Mouse (Mus musculus) kidney, adult 11 months (tissue): ENCODE results near the gene Zmynd10.
A peak's percentile ranks its signal among the peaks of the same experiment; 100 is the strongest.

Source experiments
- DNase-seq: peaks from one replicate; pipeline ENCODE4 v3.0.0; 2022

Zmynd10 gene

DNA sequence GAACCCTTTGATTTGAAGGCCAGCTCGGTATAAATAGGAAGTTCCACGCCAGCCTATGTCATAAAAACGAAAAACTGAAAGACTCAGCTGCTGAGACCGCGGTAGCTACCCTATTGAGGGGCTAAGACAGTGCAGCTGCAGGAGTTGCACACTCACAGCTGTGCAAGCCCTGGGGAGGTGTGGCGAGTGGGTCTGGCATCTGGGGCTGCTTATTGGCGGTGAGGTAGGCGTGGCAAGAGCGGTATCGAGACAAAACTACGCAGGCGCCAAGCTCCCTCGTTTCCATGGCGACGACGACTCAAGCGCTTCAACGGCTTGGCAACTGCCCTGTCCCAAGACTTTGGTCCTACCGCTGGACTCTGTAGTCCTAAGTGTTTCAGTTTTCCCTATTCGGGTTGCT lies at the start of gene Zmynd10:
TSS of gene Zmynd10 (plus strand) at position 273 of the 400 bp plus-strand sequence.
- DNase-seq, result peak; percentile 97

DNA sequence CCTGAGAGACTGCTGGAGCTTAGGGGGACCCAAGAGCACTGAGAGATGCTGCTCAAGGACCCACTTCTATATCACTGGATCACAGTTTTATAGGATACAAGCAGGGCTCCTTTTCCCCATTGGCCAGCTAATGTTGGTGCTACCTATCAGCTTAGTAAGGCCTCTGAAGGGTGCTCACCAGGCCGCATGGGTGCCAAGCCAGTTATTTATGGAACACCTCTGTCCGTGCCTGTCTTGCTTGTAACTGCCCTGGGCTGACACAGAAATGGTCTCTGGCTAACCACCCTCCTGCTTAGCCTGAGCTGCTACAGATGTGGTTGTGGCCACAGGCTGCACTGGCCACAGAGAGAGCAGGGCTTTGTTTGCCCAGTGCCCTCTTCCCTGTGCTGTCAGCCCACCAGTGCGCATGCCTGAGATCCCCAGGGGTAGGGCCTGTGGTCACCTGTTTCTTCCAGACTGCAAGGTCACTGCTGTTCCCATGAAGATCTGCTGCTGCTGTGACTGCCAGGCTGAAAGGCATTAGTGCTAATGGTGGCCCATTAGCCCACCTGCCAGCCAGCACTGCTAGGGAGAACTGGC lies 46.3 kb upstream of the Zmynd10 start:
- no peak for DNase-seq

DNA sequence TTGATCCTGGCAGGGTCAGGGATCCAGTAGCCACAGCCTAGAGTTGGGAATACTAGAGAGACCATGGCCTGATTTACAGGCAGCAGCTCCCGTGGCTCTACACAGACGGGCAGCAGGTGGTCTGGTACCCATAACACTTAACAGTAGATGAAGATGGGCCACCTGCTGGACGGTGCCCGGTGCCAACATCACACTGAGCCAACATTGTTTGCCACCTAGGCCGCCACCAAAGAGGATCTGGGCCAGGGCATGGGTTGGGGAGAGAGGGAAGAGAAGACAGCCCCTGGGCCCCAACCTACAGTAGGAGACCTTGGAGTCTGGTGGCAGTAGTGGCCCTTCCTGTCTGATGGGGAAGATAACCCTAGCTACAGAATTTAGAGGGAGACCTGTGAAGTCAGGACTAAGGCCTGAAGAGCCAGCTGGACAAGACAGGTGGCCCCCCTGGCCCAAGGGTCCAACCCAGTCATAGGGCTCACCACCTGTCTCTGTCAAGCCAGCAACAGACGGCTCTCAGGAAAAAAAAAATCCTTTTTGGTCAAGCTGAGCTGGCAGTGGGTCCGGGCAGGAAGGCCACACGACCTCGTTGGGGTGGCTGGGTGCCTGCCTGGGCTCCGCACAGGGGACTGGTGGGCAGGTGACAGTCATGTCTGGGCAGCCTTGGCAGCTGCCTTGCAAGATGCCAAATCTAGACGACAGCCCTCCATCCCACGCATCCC lies 44.8 kb upstream of the Zmynd10 start:
- no peak for DNase-seq

DNA sequence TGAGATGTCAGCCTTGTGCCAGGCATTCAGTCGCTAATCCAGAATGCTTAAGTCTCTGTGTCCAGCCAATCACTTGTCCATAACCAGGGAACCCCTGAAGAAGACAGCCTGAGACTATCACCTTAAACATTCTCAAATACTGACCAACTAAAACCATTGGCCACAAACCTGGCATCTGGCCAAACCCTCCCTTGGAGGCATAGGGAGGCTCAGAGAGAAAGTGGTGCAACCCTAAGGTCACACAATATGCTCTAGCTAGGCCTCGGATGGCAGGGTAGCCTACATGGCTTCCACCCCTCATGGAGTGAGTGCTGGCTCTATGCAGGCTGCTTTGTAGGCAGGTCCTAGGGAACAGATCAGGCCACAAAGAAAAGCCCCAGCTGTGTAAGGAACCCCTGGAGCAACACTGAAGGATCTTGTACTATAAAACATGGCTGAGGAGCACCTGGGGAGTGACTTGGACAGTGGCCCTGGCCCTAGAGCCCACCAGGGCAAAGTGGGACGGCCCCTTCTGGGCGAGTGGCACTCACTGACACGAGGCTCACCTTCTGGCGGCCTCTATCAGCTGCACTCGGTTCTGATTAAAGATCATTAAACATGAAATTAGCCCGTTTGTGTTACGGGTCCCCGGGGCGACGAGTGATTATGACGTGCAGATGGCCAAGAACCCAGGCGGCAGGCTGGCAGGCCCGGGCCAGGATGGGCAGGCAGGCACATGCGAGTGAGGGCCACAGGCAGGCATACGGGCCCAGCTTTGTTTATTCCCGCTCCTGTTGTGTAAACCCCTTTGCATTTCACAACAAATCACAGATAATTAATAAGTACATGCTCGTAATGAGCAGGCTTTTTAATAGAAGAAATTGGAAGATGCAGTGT lies 42.2 kb upstream of the Zmynd10 start:
- no peak for DNase-seq

DNA sequence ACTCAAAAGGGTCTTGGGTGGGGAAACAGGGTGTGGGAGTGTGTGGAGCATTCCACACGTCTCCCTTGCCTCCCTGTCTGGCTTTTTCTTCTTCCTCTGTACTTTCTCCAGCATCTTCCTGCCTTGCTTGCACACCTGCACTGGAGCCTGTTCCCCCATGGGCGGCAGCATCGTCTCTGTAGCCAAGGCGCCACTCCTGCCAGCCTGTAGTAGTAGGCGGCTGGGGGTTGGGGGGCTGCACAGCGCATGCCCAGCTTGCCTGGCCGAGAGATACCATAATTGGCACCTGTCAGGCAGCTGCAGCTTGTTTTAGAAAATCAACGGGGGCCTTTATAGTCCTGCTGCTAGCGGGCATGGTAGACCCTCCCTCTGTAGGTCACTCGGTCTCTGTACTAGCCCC lies 38.8 kb upstream of the Zmynd10 start:
- DNase-seq, result no peak

DNA sequence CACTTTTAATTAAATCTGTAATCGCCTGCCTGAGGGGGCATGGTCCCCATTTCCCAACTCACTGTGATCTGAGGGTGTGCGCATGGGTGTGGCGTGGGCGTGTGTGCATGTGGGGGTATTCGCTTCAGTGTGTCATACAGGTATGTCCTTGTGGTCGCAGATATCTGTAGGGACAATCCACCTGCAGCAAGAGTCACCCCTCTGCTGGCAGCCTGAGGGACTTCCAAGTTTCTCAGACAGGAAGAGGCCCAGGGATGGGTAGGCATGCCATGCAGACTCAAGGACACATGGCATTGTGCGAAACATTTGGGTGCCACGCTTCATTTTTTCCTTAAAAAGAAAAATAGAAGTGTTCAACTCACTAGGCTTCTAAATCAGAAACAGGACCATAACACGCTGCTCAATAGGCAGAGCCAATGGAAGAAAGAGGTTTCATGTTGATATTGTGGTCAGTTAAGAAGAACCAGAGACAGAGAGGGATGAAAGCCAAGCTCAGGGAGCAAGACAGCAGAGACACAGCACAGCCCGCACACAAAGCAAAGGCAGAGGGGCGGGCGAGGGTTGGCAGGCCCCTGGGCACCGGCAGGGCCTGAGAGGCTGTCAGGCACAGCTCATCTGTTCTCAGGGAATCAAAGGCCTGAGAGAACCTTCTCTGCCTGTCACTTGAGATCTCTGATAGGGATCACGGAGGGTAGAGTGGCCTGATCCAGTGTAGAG lies 36.6 kb upstream of the Zmynd10 start:
- no peak for DNase-seq

GRCm38 (mm10) chr9:107511436-107511835 lies 35.7 kb upstream of the Zmynd10 start:
- DNase-seq, result no peak

DNA sequence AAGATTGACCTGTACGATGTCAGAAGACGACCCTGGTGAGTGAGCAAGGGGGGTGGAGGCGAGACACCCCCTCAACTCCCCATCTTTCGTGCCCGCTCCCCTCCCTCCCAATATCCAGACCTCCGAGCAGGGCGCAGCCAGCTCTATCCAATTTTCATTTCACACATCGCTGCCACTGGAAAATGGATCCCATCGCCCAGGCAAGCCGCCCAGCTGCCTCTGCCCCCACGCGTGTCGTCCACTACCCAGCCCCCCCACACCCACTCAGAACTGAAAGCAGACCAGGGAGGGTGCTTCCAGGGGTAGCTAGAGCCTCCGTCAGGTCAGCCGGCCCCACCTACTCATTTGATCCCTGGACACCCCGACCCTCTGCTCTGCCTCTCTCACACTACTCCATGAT lies 34.8 kb upstream of the Zmynd10 start:
- no peak for DNase-seq

GRCm38 (mm10) chr9:107514303-107514955 lies 32.7 kb upstream of the Zmynd10 start:
- DNase-seq, result peak; percentile 58

DNA sequence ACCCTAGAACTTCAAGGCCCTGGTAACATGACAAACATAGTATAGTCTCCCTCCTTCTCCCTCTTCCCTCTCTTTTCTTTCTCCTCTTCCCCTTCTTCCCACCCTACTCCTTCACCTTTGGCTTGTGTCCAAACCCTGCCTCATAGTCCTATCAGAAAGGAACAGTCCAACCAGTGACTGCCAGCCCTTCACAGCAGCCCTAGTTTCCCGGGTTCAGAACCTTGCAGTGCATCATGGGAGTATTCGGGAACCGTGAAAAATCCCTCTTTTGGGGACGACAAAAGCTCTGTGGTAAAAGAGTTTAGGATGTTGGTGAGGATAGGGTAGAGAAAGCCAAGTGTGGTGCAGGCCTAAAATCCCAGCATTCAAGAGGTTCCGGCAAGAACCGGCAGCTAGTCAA lies 26.8 kb upstream of the Zmynd10 start:
- DNase-seq, result no peak

DNA sequence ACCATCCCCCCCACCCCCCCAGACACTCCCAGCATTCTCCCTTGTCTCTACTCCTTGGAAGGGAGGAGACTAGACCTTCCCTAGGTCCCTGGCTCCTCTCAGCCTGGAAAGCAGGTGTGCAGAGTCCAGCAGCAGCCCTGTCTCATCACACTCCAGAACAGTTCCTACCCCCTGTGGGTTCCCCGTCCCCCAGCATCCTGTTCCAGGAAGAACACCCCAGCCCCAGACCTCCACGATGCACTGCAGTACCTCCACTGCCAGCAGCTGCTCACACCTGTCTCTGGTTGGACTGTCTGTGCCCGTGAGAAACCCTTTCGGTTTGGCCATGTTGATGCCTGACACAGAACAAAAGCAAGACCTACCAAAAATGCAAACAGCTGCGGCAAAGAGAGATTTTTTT lies 25.9 kb upstream of the Zmynd10 start:
- DNase-seq, result no peak

GRCm38 (mm10) chr9:107521711-107522399 lies 25.2 kb upstream of the Zmynd10 start:
- no peak for DNase-seq

- DNase-seq, result no peak
Measured at GRCm38 (mm10) chr9:107522400-107522711, 24.7 kb upstream of the Zmynd10 start.

DNA sequence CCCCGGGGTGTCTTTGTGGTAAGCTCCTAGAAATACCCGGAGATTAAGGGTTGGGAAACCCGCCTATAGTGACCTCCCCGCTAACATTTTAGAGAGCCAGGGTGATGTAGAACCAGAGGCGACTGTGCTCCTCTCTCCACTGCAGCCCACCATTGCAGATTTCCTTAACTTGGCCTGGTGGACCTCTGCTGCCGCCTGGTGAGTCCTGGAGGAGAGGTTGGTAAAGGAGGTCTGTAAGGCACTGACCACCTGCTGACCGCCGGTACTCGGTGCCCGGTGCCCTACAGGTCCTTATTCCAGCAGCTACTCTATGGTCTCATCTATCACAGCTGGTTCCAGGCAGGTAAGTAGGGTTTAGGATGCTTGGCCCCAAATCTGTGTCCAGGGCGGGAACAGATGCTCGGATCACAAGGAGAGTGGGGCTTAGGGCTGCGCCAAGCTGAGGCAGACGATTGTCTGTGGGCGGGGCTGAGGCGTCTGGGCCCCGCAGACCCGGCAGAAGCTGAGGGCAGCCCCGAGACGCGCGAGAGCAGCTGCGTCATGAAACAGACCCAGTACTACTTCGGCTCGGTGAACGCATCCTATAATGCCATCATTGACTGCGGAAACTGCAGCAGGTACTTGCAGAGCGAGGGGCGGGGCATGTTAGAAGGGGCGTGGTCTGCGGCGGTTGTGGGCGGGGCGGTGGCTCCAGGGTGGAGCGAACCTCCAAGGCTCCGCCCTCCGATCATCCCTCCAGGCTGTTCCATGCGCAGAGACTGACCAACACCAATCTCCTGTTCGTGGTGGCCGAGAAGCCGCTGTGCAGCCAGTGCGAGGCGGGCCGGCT lies 20.7 kb upstream of the Zmynd10 start:
- peak; percentile 71 for DNase-seq

GRCm38 (mm10) chr9:107533791-107534407 lies 13.2 kb upstream of the Zmynd10 start, which contains the start of gene Tmem115:
Tmem115 (plus strand) TSS chr9:107533945.
- peak; percentile 98 for DNase-seq

GRCm38 (mm10) chr9:107534408-107535202 lies 12.5 kb upstream of the Zmynd10 start:
- peak; percentile 40 for DNase-seq

GRCm38 (mm10) chr9:107538231-107538630 lies 8.9 kb upstream of the Zmynd10 start:
- DNase-seq, result no peak

DNA sequence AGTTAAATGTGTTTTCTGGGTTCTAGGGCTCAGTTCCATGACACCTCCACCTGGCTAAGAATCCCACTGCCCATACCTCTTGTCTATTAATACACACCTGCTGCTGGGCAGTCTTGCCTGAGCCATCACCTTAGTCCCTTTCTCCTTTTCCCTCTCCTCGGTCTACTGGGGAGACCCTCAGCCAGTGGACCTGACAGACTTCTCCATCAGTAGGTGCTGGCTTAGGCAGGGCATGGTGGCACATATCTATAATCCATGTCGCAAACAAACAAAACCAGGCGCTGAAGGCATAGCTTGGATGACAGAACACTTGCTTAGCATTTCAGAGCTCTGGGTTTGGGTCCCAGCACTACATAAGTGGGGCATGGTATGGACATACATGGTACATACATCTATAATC lies 8.4 kb upstream of the Zmynd10 start:
- DNase-seq, result no peak

- DNase-seq, result peak; percentile 18
Measured at GRCm38 (mm10) chr9:107539940-107540339, 7.2 kb upstream of the Zmynd10 start.

DNA sequence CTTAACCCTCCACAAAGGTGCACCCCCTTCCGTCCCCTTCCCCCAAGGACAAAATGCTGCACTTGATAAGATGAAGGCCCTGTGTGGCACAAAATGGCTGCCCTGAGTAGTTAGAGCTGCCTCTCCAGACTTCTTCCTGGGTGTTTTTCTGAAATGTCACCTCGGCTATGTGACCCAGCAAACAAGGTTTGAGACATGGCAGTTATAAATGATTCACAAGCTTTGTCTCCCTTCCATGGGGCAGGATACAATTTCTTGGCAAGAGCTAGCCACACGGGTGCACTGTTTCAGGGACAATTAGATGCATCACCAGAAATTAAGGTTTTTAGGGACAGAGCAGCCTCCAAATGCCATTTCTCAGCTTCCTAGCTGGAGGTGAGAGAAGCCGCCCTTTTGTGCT lies 6.7 kb upstream of the Zmynd10 start:
- DNase-seq, result peak; percentile 28
